Mouse (Mus musculus) mature B cell (primary cell): ENCODE measurements around the gene D17Wsu92e.

ENCODE experiments used
- in situ Hi-C: fragments of 300-500 bp; cut with MboI; formaldehyde crosslinking; loops from 2 replicates; pipeline ENCODE4 v1.14.3; 2019

D17Wsu92e gene

GRCm38 (mm10) chr17:27821407-27822338 lies 1.2 kb upstream of the D17Wsu92e start:
- in situ Hi-C loops: no loop called here

DNA sequence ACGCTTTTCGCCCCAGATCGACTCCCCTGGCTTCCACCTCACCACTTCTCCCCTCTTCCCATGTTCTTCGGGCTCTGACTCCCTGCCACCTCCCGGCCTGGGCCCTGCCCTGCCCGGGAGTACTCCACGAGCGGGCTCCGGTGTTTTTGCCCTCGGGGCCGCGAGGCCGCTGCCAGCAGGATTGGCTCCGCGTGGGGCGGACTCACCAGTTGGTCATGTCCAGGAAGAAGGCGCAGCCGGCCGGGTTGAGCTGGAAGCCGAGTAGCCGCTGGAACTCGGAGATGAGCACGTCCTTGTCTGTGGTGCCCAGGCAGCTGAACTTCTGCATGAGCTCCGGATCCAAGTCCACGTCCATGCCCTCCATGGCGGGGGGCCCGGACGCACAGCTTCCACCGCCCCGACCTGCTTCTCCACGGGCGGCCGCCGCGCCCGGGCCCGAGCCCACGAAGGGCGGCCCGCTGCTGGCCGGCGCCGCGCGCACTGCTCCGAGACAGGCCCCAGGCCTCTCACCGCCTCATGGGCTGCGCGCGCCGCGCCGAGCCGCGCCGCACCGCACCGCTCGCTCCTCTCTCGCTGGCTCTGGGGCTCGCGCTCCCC lies 379 bp downstream of the D17Wsu92e start:
- in situ Hi-C loops: no loop called here

- in situ Hi-C loops: no loop called here
Measured at GRCm38 (mm10) chr17:27819521-27819970, 902 bp downstream of the D17Wsu92e start.

DNA sequence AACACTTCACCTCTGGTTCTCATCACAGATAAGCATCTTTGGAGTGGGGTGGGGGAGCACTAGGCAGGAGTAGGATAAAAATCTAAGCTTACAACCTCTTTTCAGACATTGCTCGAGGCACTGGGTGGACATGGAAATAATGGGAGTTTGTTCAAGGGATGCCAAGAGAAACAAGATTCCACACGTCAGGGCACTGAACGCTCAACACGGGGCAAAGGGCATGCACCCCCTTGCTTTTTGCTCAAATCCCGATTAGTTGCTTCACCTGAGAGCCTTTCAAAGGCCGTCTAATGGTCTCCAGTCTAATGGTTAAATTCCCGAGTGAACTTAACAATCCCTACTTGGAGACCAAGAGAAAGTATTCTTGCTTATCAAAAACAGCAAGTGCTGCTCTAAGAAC lies 1.4 kb downstream of the D17Wsu92e start:
- in situ Hi-C loops: no loop called here

GRCm38 (mm10) chr17:27814606-27815005 lies 5.8 kb downstream of the D17Wsu92e start:
- in situ Hi-C loops: no loop called here

DNA sequence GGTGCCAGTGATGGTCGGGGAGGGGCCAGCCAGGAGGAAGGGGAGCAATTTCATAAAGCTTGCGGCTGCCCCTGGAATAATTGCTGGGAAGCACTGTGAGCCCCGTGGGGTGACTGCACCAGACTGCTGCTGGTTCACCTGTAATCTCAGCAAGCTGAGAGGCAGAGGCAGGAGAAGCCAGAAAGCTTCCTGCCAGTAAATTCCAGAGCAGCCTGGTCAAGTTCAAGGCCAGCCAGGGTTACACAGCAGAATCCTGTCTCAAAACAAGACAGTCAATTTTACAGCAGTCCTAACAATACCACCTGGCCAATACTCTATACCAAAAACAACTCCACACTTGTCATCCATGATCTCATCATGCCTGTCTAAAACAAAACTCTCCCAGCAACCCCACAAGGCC lies 8.5 kb downstream of the D17Wsu92e start:
- in situ Hi-C loops: no loop called here

DNA sequence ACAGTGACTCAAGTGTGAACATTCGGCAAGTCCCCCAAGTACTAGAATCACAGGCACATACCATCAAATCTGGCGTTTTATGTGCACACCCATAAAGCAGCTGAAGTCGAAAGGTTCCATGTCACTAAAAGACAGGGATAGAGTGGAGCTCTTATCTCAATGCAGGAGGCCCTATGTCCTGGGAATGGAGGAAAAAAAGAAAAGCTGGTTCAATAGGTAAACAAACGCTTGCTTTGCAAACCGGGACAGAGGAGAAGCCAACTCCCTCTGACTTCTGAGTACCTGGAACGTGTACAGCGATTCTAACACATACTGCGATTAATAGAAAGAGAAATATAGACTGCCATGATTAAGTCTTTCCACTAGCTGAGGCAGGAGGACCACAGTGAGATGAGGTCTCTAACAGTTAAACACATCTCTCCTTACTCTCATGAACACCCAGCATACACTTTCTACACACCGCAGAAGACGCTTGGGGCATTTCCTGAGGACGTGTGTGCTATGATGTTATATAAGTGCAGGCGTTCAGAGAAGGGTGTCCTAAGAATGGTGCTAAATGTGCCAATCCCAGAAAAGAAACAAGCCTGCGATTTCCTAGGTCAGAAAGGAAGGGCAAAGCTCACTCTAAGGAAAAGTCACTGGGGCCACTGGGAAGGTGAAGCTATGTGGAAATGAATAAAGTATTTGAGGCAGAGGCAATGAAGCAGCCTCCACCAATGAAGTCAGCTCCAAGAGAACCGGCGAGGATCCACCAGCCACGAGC lies 9.7 kb downstream of the D17Wsu92e start:
- in situ Hi-C loops: no loop called here

DNA sequence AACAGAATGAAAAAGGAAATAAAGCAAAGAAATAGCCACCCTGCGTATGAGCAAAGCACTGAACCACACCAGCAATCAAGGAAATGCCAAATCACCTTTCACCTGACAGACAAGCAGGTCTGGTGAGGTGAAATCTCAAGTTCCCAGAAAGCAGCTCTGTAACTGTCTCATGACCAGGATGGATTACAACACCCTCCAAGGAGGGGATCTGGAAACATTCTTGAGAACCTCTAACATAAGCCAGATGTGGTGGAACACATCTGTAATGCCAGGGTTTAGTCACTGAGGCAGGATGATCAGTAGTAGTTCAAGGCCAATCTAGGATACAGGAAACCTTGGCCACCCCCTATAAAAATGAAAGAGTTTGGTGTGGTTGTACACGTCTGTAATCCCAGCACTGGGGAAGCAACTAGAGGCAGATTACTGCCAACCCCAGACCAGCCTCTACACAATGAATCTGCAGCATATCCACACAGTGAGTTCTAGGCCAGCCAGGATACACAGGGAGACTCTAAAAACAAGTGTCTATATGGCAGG lies 12.8 kb downstream of the D17Wsu92e start:
- in situ Hi-C loops: no loop called here

DNA sequence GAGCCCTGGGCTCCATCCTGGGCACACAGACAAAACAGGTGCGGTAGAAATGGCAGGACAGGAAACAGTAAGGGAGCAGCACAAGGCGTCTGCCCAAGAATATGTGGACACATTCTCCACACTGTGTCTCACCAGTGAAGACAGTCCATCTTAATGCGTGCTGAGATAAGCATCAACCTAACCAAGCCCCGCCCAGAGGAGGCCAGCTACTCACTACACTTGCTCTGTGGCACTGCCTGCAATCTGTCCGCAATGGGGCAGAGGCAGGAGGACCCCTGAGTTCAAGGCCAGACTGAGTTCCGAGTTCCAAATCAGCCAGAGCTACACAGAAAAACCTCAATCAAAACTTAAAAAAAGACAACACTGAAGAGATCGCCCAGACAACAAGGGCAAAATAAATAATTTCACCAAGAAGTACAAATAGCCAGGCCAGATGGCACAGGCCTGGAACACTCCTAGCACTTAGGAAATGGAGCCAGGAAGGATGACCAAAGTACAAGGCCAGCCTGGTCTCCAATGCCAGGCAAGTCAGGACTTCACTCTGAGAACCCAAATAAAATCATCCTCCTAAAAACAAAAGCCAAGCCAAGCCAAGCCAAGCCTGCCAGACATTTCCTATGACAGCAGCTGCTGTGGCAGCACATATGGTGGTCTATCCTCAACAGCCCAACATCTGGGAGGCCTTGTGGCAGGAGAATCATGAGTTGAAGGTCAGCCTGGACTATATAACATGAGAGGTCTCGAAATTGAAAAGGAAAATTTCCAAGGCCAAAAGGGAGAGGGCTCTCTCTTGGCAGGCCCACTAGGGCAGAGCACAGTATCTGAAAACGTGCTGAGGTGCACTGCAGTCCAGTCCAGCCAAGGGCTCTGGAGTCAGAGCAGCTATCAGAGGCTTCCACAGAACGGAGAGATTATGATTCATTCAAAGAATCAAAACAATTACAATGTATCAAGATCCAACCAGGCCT lies 15.4 kb downstream of the D17Wsu92e start:
- in situ Hi-C loops: no loop called here

- in situ Hi-C loops: no loop called here
Measured at GRCm38 (mm10) chr17:27804156-27804690, 16.2 kb downstream of the D17Wsu92e start.

GRCm38 (mm10) chr17:27803752-27804151 lies 16.7 kb downstream of the D17Wsu92e start:
- in situ Hi-C loops: no loop called here

GRCm38 (mm10) chr17:27800710-27801648 lies 19.5 kb downstream of the D17Wsu92e start:
- in situ Hi-C loops: no loop called here

- in situ Hi-C loops: no loop called here
Measured at GRCm38 (mm10) chr17:27799771-27800584, 20.5 kb downstream of the D17Wsu92e start.

GRCm38 (mm10) chr17:27797341-27797872 lies 23.0 kb downstream of the D17Wsu92e start:
- in situ Hi-C loops: no loop called here

GRCm38 (mm10) chr17:27796780-27797179 lies 23.7 kb downstream of the D17Wsu92e start:
- in situ Hi-C loops: no loop called here

GRCm38 (mm10) chr17:27793144-27793543 lies 27.3 kb downstream of the D17Wsu92e start:
- in situ Hi-C loops: no loop called here

DNA sequence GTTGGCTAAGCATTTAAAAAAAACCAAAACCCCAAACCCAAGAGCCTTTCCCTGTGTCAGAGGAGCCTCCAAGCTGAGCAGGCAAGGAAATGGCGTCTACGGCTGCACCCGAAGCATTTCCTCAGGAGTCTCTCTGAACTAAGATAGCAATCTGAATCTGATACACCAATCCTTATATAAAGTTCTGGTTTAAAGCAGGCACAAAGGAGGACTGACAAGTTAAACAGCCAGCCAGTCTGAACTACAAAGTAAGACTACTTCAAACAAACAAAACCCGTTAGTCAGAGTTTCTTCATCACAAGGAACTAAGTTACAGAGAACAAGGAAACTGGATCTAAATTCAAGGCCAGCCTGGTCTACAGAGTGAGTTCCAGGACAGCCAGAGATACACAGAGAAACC lies 27.9 kb downstream of the D17Wsu92e start:
- in situ Hi-C loops: no loop called here

GRCm38 (mm10) chr17:27791556-27791955 lies 28.9 kb downstream of the D17Wsu92e start:
- in situ Hi-C loops: no loop called here
